Mouse (Mus musculus) liver, embryonic 14.5 days (tissue): ENCODE results near the gene Nr3c2. TPM values are rescaled to one million over a fixed set of nuclear protein-coding genes. Genes with fewer than 3 reads are reported as not detected.

Experiments
- ATAC-seq: fragments of 200-750 bp; cut with Nextera tagmentation; 2 replicates; pipeline ENCODE4 v1.8.0; 2017; ENCODE audit warnings: moderate number of reproducible peaks, mild to moderate bottlenecking, moderate library complexity; ENCODE audit not compliant: insufficient read depth
- DNase-seq, 3 experiments: peaks; one replicate each; pipeline ENCODE4 v3.0.0-alpha.2; 2012 to 2013; ENCODE audit warnings: low read depth in 3 of 3, low spot score in 3 of 3
- H3K27ac ChIP-seq: fragments of 300-500 bp; sonication (generic); 2 replicates; pipeline ENCODE4 v1.5.1; 2014; ENCODE audit warnings: moderate library complexity, mild to moderate bottlenecking, control low read depth, inconsistent platforms
- H3K27me3 ChIP-seq: fragments of 300-500 bp; sonication (generic); 2 replicates; pipeline ENCODE4 v1.6.1; 2014; ENCODE audit warnings: mild to moderate bottlenecking, low read length, moderate library complexity; ENCODE audit not compliant: control insufficient read depth, insufficient read depth
- H3K36me3 ChIP-seq: fragments of 300-500 bp; sonication (generic); replicated peaks from 2 replicates; pipeline ENCODE4 v1.6.1; 2014; ENCODE audit warnings: low read depth; ENCODE audit not compliant: control insufficient read depth, insufficient read depth
- H3K4me1 ChIP-seq, 2 experiments: fragments of 200-500 bp in 1 of 2; fragments of 300-500 bp in 1 of 2; sonication (generic) in 1 of 2; replicated peaks; 2 replicates each; pipeline ENCODE4 v1.6.1; 2012 to 2014; ENCODE audit warnings: antibody characterized with exemption in 1 of 2, inconsistent platforms in 1 of 2, low read length in 1 of 2; ENCODE audit not compliant: control insufficient read depth in 2 of 2, insufficient read depth in 2 of 2
- H3K4me2 ChIP-seq: fragments of 300-500 bp; sonication (generic); 2 replicates; pipeline ENCODE4 v1.6.1; 2014; ENCODE audit warnings: low read depth, mild to moderate bottlenecking, control low read depth, moderate library complexity
- H3K4me3 ChIP-seq, 2 experiments: fragments of 200-500 bp in 1 of 2; fragments of 300-500 bp in 1 of 2; sonication (generic) in 1 of 2; 2 replicates each; pipeline ENCODE4 v1.5.1; 2012 to 2014; ENCODE audit warnings: low read depth in 2 of 2, low read length in 2 of 2, mild to moderate bottlenecking in 2 of 2, control low read depth in 1 of 2, inconsistent platforms in 1 of 2, moderate library complexity in 1 of 2; ENCODE audit not compliant: insufficient read depth in 1 of 2
- H3K9ac ChIP-seq: fragments of 300-500 bp; sonication (generic); replicated peaks from 2 replicates; pipeline ENCODE4 v1.6.1; 2014; ENCODE audit warnings: mild to moderate bottlenecking, control low read depth, moderate library complexity
- H3K9me3 ChIP-seq: fragments of 300-500 bp; sonication (generic); 2 replicates; pipeline ENCODE4 v1.6.1; 2016; ENCODE audit warnings: low read length, mixed read lengths; ENCODE audit not compliant: control insufficient read depth
- CTCF ChIP-seq: IDR thresholded peaks from 2 replicates; pipeline ENCODE4 v1.5.1; 2016; ENCODE audit warnings: antibody characterized with exemption, low read depth, control low read depth
- EP300 ChIP-seq: IDR thresholded peaks from 2 replicates; pipeline ENCODE4 v1.6.1; 2016; ENCODE audit warnings: antibody characterized with exemption, low read depth
- WGBS: fragments of 180-500 bp; shearing (Covaris S2); extraction: QIAGEN DNeasy Blood & Tissue Kit; methylation state at CpG from one replicate; pipeline ENCODE4 v1.1.7; 2014; ENCODE audit not compliant: insufficient replicate concordance; 5-methylcytosine and 5-hydroxymethylcytosine counted together
- polyA plus RNA-seq, 2 experiments: library from polyadenylated mRNA; depleted of rRNA in 1 of 2; stranded (reverse) in 1 of 2; unstranded in 1 of 2; fragments of >200 nt; fragmentation: Nextera tagmentation in 1 of 2; extraction: Ambion mirVana in 1 of 2; gene quantifications; 2 replicates each; pipeline versions ENCODE4 v1.2.1 to v1.2.3; 2012 to 2014

Gene Nr3c2
- polyA plus RNA-seq, 2 experiments: 0.30 to 0.99 TPM

GRCm38 (mm10) chr8:77169320-77169719, 270.1 kb downstream of the Nr3c2 start:
- ATAC-seq: no peak
- Histone ChIP-seq H3K36me3 (no peaks in the 10 kb centered on the region), H3K27ac (no peak overlapping the region)

GRCm38 (mm10) chr8:77169757-77170438, 270.7 kb downstream of the Nr3c2 start:
- H3K27ac ChIP-seq: no peak overlapping the region

More at GRCm38 (mm10) chr8:77169320-77169719, 270.1 kb downstream of the Nr3c2 start:
- H3K9me3 ChIP-seq: no peaks in the 10 kb centered on the region
- 75% methylated on average over 6 of the region's 6 CpGs for WGBS
- DNase-seq: no peak
- H3K4me1 ChIP-seq: no peaks in the 10 kb centered on the region
- TF ChIP-seq EP300 (no peak), CTCF (no peak)
- H3K9ac ChIP-seq: no peak overlapping the region
- H3K27me3 ChIP-seq: no peaks in the 10 kb centered on the region
- H3K4me3 ChIP-seq: no peak overlapping the region
- no peak overlapping the region for H3K4me2 ChIP-seq

GRCm38 (mm10) chr8:77170439-77170759, 271.2 kb downstream of the Nr3c2 start:
- Histone ChIP-seq H3K36me3 (no peaks in the 10 kb centered on the region), H3K27me3 (no peaks in the 10 kb centered on the region), H3K4me2 (no peak overlapping the region), H3K9ac (no peak overlapping the region), H3K27ac (no peak overlapping the region), H3K4me3 (no peak overlapping the region), H3K4me1 (no peaks in the 10 kb centered on the region), H3K9me3 (no peaks in the 10 kb centered on the region)
- no peak for DNase-seq
- ATAC-seq: no peak
- WGBS: 68% methylated on average over 4 of the region's 4 CpGs
- TF ChIP-seq EP300 (no peak), CTCF (no peak)

More at GRCm38 (mm10) chr8:77169757-77170438, 270.7 kb downstream of the Nr3c2 start:
- H3K27me3 ChIP-seq: no peaks in the 10 kb centered on the region
- H3K4me3 ChIP-seq: no peak overlapping the region
- WGBS: 62% methylated on average over 4 of the region's 4 CpGs
- H3K4me2 ChIP-seq: no peak overlapping the region
- no peak for DNase-seq
- H3K9me3 ChIP-seq: no peaks in the 10 kb centered on the region
- H3K4me1 ChIP-seq: no peaks in the 10 kb centered on the region
- no peak overlapping the region for H3K9ac ChIP-seq
- H3K36me3 ChIP-seq: no peaks in the 10 kb centered on the region
- no peak for TF ChIP-seq EP300
- TF ChIP-seq CTCF: no peak
- no peak for ATAC-seq

DNA sequence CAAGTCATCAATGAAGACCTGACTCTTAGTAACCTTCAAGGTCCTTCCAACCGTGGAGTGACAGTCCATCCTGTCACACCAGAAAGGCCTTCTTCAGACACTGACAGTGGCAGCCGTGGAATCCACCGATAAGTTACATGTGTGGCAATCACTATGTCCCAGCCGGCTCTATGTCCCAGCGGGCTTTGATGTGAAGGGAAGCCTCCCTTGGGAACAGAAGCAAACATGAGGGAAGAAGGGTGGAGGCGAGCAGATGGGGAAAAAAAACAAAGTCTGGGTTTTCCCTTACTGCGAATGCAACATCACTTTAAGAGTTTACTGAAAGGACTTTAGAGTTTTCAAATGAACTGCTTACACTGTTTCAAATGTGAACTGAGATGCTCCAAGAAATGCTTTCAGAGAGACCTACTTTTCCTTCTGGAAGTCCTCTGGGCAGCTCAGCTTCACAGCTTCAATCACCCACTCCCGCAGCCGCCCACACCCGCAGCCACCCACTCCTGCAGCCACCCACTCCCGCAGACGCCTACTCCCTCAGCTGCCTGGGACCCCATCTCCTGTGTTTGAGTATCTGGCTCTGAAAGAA, 273.9 kb downstream of the Nr3c2 start:
- no peak overlapping the region for H3K4me2 ChIP-seq
- no peak overlapping the region for H3K9ac ChIP-seq
- no peak for DNase-seq
- H3K27me3 ChIP-seq: no peaks in the 10 kb centered on the region
- no peak for ATAC-seq
- 53% methylated on average over 12 of the region's 12 CpGs for WGBS
- TF ChIP-seq EP300 (no peak), CTCF (no peak)
- H3K36me3 ChIP-seq: no peaks in the 10 kb centered on the region
- no peak overlapping the region for H3K4me3 ChIP-seq
- H3K4me1 ChIP-seq: no peaks in the 10 kb centered on the region
- H3K9me3 ChIP-seq: no peaks in the 10 kb centered on the region
- H3K27ac ChIP-seq: no peak overlapping the region

DNA sequence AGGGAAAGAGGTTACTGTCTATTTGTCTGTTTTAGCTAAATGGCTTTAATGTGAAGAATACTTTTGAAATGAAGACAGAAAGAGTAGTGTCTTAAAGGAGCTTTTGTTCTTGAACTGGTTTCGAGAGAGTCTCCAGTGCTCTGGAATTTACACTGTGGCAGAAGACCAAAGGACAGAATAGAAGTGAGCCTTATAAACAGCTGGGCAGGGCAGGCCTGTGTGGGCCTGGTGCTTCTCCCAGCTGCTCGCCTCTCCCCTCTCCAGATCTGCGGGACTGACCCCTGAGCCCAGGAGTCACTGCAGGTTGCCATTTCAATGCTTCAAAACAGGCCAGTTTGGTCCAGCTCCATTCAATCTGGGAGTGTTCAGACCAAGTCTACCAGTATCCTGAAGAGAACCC, 274.5 kb downstream of the Nr3c2 start:
- Histone ChIP-seq H3K4me3 (no peak overlapping the region), H3K27me3 (no peaks in the 10 kb centered on the region), H3K36me3 (no peaks in the 10 kb centered on the region), H3K9me3 (no peaks in the 10 kb centered on the region), H3K4me1 (no peaks in the 10 kb centered on the region), H3K9ac (no peak overlapping the region), H3K4me2 (no peak overlapping the region), H3K27ac (no peak overlapping the region)
- no peak for TF ChIP-seq EP300
- no peak for TF ChIP-seq CTCF
- 54% methylated on average over 3 of the region's 3 CpGs for WGBS
- ATAC-seq (no peak), DNase-seq (no peak)
